Mouse (Mus musculus) cerebellum, adult 9-11 months (tissue): ENCODE measurements at regions not wholly inside any gene's neighbourhood (a gene's known extent, or its start where the extent isn't known, plus 50 kb on each side); places are given as distances from the start of the nearest gene placed in this dataset.
A peak's percentile ranks its signal among the peaks of the same experiment; 100 is the strongest.
"Not testable (repeated sequence)": the region's sequence is repeated elsewhere in the genome, so short reads cannot be mapped to it uniquely, and the experiment has no call there.

ENCODE experiments used
- DNase-seq: peaks from one replicate; pipeline ENCODE4 v3.0.0; 2022

GRCm38 (mm10) chr10:126333786-126334185, 367.8 kb downstream of the Lrig3 start:
- DNase-seq, result no peak

GRCm38 (mm10) chr10:126330305-126330969, 364.5 kb downstream of the Lrig3 start:
- peak; percentile 79 for DNase-seq

GRCm38 (mm10) chr10:126320831-126321230, 354.9 kb downstream of the Lrig3 start:
- DNase-seq, result no peak

GRCm38 (mm10) chr10:126319795-126320194, 353.8 kb downstream of the Lrig3 start:
- DNase-seq, result no peak

- DNase-seq, result no peak
Measured at GRCm38 (mm10) chr10:126299962-126300361, 334.0 kb downstream of the Lrig3 start.

- DNase-seq, result no peak
Measured at GRCm38 (mm10) chr10:126298211-126298610, 332.2 kb downstream of the Lrig3 start.

GRCm38 (mm10) chr10:126295853-126296252, 329.9 kb downstream of the Lrig3 start:
- DNase-seq, result no peak

- no peak for DNase-seq
Measured at GRCm38 (mm10) chr10:126291765-126292164, 325.8 kb downstream of the Lrig3 start.

GRCm38 (mm10) chr10:126285096-126285495, 319.1 kb downstream of the Lrig3 start:
- DNase-seq, result not testable (repeated sequence)

GRCm38 (mm10) chr10:126270376-126270775, 304.4 kb downstream of the Lrig3 start:
- DNase-seq, result no peak

- no peak for DNase-seq
Measured at GRCm38 (mm10) chr10:126267321-126267998, 301.5 kb downstream of the Lrig3 start.

GRCm38 (mm10) chr10:126257171-126257570, 291.2 kb downstream of the Lrig3 start:
- DNase-seq, result no peak

GRCm38 (mm10) chr10:126254198-126254597, 288.2 kb downstream of the Lrig3 start:
- no peak for DNase-seq

GRCm38 (mm10) chr10:126249176-126249575, 283.2 kb downstream of the Lrig3 start:
- DNase-seq, result no peak

- DNase-seq, result no peak
Measured at GRCm38 (mm10) chr10:126243051-126243450, 277.1 kb downstream of the Lrig3 start.

- DNase-seq, result no peak
Measured at GRCm38 (mm10) chr10:126239536-126239935, 273.6 kb downstream of the Lrig3 start.
